Mouse (Mus musculus) urinary bladder, postnatal 4 days (tissue): Measurements from ENCODE around the gene Mrpl10.

Experiments
- DNase-seq, 2 experiments: peaks; one replicate each; pipeline ENCODE4 v3.0.0; 2021 to 2022; ENCODE audit warnings: low spot score in 2 of 2

Gene Mrpl10

DNA sequence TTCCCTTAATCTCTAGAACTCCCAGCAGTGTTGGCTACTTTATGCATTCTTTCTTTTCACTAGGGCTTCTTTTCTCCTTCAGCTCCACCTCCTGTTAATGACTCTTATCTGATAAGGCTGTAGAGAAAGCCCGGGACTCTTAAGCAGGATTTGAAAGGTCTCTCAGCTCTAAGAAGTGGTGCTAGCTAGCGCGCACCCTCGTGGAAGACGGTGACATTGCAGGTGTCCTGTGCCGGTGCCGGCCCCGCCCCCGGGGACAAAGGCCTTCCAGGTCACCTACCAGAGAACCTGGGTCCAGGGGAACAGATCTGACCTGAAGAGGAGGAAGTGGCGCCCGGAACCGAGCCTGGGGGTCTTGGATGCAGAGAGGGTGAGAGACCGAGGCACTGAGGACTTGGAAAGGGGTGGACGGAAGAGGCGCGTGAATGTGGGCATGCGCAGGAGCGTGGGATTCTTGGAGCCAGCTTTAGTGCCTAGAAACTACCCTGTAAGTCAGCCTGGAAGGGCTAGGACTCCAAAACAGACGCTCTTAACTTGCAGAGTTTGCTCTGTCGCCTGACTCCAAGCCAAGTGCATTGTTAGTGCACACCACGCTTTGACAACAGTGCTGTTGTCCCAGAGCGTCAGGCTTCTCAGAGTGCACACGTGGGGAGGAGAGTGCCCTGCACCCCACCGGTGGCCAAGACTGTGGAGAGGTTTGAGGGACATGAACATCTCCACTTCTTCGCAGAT, 11.5 kb upstream of the Mrpl10 start, which contains the start of gene Scrn2:
Gene Scrn2 (plus strand): TSS at position 253 of the 732 bp plus-strand sequence.
- DNase-seq = peak; percentile 74 to 76

GRCm38 (mm10) chr11:97030426-97030825, 10.9 kb upstream of the Mrpl10 start:
- DNase-seq = no peak

DNA sequence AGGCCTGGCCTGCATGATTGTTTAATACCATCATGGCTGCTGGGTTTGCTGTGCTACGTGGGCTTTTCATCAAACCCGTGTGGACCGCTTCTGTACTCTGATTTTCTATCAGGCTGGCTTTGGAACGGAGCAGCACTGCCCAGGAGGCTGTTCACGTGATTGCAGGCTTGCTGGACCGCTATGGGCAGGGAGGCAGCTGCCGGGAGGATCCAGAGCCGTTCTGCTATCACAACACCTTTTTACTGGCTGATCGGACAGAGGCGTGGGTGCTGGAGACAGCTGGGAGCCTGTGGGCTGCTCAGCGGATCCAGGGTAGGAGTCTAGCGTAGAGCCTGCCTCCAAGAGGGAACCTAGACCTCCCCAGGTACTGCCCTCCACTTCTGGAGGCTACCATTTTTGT, 9.4 kb upstream of the Mrpl10 start:
- DNase-seq = no peak

GRCm38 (mm10) chr11:97032499-97032898, 8.9 kb upstream of the Mrpl10 start:
- no peak for DNase-seq

GRCm38 (mm10) chr11:97033781-97034180, 7.6 kb upstream of the Mrpl10 start:
- no peak for DNase-seq

DNA sequence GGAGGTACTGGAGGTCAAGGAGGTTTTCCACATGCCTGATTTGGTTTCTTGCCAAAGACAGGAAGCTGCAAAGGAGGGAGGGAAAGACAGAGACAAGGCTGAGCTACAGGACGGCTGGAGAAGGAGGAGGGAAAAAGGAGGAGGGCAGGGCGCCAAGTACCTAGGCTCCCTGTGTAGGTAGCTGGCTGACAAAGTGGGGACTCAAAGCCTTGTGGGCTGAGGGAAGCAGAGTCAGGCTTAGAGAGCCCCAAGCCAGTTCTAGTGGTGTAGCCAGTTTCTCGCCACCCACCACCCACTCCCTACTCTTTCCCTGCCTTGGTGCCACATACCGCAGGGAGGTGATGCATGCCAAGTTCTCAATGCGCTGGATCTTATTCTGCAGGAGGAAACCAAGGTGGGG, 5.2 kb upstream of the Mrpl10 start:
- no peak for DNase-seq

DNA sequence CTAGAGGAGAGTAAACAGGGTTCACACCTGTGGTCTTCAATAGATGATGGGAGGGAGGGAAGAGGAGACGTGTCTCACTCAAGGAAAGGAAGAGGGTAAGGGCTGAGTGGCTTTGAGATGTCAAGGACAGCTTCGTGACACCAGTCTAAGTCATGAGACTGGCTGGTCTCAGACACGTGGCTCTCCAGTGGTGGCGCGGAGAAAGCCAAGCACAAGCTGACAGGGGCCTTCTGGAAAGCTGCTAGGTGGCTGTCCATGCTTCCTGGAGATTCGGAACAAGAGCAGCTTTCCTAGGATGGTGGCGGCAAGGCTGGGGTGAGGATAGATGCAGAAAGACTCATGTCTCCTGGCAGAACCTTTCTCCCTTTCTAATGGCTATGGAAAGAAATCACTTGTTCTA, 2.5 kb upstream of the Mrpl10 start:
- no peak for DNase-seq

GRCm38 (mm10) chr11:97040301-97041021, 899 bp upstream of the Mrpl10 start:
- no peak for DNase-seq

DNA sequence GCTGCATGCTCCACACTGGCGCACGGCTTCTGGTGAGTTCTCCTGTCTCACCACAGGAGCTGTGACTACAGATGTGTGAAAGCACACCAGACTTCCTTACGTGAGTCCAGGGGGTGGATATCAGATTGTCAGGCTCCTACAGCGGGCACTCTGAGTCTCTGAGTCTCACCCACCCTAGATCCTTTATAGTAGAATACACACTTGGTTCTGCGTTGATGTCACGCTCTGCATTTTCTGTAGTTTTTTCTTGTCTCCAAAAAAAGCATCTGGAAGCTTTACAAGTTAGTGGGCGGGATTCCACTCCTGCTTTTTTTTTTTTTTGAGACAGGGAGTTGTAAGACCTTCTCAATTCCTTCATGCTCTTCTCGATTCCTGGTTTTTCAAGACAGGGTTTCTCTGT, 3.5 kb downstream of the Mrpl10 start:
- no peak for DNase-seq

GRCm38 (mm10) chr11:97045861-97046260, 4.5 kb downstream of the Mrpl10 start:
- DNase-seq = no peak

GRCm38 (mm10) chr11:97048090-97048650, 6.8 kb downstream of the Mrpl10 start:
- no peak for DNase-seq

DNA sequence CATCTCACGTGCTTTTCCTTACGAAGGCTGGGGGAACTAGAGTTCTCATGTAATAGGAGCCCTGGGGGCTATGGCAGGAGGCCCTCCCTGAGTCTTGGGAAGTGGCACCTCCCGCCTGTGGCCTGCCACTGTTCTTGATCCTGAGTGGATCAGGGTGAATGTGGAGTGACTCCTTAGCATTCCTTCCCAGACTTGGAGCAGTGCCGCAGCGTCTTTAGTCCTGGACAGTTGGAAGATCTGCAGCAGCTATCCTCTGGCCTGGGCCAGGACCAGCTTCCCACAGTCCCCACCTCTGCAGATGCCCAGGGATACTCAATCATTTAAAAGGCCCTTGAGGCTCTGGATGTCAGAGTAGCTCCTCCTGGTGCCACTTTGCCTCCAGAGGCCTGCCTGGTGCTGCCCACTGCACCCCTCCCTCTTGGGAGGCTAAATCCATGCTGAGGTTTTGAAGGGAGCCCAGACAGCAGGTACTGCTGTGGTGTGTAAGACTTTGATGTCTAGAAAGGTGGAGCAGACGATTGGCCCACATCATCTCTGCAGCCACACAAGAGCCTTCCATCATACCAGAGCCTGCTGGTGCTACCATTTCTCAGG, 8.2 kb downstream of the Mrpl10 start:
- DNase-seq = no peak

DNA sequence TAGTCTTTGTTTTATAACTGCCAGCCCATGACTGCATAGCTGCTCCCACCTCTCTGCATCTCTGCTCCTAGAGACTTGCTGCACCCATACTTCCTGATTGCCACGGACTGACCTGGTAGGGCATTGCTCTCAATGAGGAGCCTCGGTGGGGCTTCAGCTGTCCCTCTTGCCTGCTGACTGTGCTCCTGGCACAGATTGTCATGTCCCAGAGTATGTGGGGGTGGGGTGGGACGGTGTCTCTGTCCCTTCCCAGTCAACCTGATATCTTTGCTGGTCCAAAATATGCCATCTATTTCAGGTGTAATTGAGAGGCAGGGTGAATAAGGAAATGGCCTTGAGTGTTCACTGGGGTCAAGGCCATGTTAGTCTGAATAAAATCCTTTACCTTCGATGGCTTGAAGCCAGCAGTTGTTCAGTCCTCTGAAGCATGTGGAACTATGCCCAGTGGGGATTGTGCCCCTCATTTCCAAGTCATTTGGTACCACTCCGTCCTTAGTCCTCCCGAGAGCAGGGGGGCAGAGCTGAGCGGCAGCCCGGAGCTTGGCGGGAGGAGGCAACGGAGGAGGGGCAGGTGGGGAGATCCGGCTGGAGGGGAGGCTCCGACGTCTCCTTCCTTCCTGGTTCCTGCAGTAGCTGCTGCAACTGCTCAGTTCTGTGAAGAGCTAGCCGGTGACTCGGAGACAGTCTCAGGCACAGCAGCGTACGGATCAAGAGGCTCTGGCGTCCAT, 9.0 kb downstream of the Mrpl10 start, which contains the start of gene Osbpl7:
Gene Osbpl7 (plus strand): TSS at position 413 of the 728 bp plus-strand sequence.
- DNase-seq = peak; percentile 72 to 79

- DNase-seq = no peak
These were observed 9.7 kb downstream of the Mrpl10 start for GRCm38 (mm10) chr11:97050944-97051586.

GRCm38 (mm10) chr11:97052219-97052646, 10.9 kb downstream of the Mrpl10 start:
- no peak for DNase-seq

- no peak for DNase-seq
These were observed 22.0 kb downstream of the Mrpl10 start for GRCm38 (mm10) chr11:97063274-97063920.

- DNase-seq = no peak
These were observed 22.5 kb downstream of the Mrpl10 start for GRCm38 (mm10) chr11:97063921-97064295.

GRCm38 (mm10) chr11:97065538-97066295, 24.4 kb downstream of the Mrpl10 start:
- no peak for DNase-seq

GRCm38 (mm10) chr11:97066656-97067360, 25.4 kb downstream of the Mrpl10 start:
- no peak for DNase-seq
